Mouse (Mus musculus) midbrain, postnatal 0 days (tissue): ENCODE data around the gene Clrn1. TPM values are rescaled to one million over a fixed set of nuclear protein-coding genes. Genes with fewer than 3 reads are reported as not detected.
A peak's percentile ranks its signal among the peaks of the same experiment; 100 is the strongest.
"Not testable (repeated sequence)": the region's sequence is repeated elsewhere in the genome, so short reads cannot be mapped to it uniquely, and the experiment has no call there.

Source experiments
- ATAC-seq: fragments of 200-750 bp; cut with Nextera tagmentation; 2 replicates; pipeline ENCODE4 v1.8.0; 2017; ENCODE audit warnings: moderate number of reproducible peaks, mild to moderate bottlenecking, moderate TSS enrichment, moderate library complexity; ENCODE audit not compliant: low FRiP score
- DNase-seq: peaks from one replicate; pipeline ENCODE4 v3.0.0-alpha.2; 2015; ENCODE audit warnings: low spot score
- H3K27ac ChIP-seq: fragments of 300-500 bp; sonication (generic); 2 replicates; pipeline ENCODE4 v1.5.1; 2014; ENCODE audit warnings: low read depth, mild to moderate bottlenecking, low read length, mixed read lengths
- H3K27me3 ChIP-seq: fragments of 300-500 bp; sonication (generic); 2 replicates; pipeline ENCODE4 v1.6.1; 2014; ENCODE audit warnings: low read length, control low read depth, mixed read lengths; ENCODE audit not compliant: insufficient read depth
- H3K36me3 ChIP-seq: fragments of 300-500 bp; sonication (generic); 2 replicates; pipeline ENCODE4 v1.6.1; 2014; ENCODE audit warnings: low read length, control low read depth, mixed read lengths; ENCODE audit not compliant: insufficient read depth
- H3K4me1 ChIP-seq: fragments of 300-500 bp; sonication (generic); 2 replicates; pipeline ENCODE4 v1.6.1; 2014; ENCODE audit warnings: mild to moderate bottlenecking, control low read depth, antibody characterized with exemption, low read length, mixed read lengths; ENCODE audit not compliant: insufficient read depth
- H3K4me2 ChIP-seq: fragments of 300-500 bp; sonication (generic); 2 replicates; pipeline ENCODE4 v1.6.1; 2014; ENCODE audit warnings: low read depth, mild to moderate bottlenecking, low read length, mixed read lengths; ENCODE audit not compliant: poor library complexity, severe bottlenecking
- H3K4me3 ChIP-seq: fragments of 300-500 bp; sonication (generic); 2 replicates; pipeline ENCODE4 v1.5.1; 2014; ENCODE audit warnings: low read depth, mild to moderate bottlenecking, low read length, moderate library complexity
- H3K9ac ChIP-seq: fragments of 300-500 bp; sonication (generic); replicated peaks from 2 replicates; pipeline ENCODE4 v1.6.1; 2014; ENCODE audit warnings: mild to moderate bottlenecking, low read length, moderate library complexity, mixed read lengths; ENCODE audit not compliant: poor library complexity, severe bottlenecking
- H3K9me3 ChIP-seq: fragments of 300-500 bp; sonication (generic); 2 replicates; pipeline ENCODE4 v1.6.1; 2016; ENCODE audit warnings: low read length, control low read depth
- CTCF ChIP-seq: IDR thresholded peaks from 2 replicates; pipeline ENCODE4 v1.5.1; 2016; ENCODE audit warnings: antibody characterized with exemption, mild to moderate bottlenecking
- WGBS: fragments of 180-500 bp; shearing (Covaris S2); extraction: QIAGEN DNeasy Blood & Tissue Kit; methylation state at CpG from one replicate; pipeline ENCODE4 v1.1.7; 2014; 5-methylcytosine and 5-hydroxymethylcytosine counted together
- polyA plus RNA-seq: library from polyadenylated mRNA; unstranded; fragments of >200 nt; fragmentation: Nextera tagmentation; extraction: Ambion mirVana; gene quantifications from 2 replicates; pipeline ENCODE4 v1.2.1, GENCODE M21; 2015
- total RNA-seq: library from RNA; depleted of rRNA; stranded (reverse); fragments of >200 nt; gene quantifications from 2 replicates; pipeline ENCODE4 v1.2.3, GENCODE M21; 2014

Clrn1 gene
- total and polyA plus RNA-seq, 2 experiments from 2014 or later: 0.44 to 1.9 TPM

DNA sequence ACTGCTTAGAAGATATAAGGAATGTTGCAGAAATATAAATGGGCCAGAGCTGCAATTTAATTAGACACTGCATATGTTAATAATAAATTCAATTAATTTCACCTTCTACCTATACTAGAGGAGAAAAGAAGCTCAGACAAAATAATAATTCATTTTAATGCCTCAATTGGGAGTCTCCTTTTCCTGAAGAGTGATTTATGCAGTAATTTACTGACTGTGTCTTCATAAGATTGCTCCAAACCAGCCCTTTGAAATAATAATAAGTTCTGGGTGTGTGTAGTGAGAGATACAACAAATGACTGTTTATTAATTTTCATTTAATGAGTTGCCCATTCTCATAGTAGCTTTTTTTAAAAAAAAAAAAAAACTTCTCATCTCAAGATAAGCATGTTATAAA is 1.6 kb downstream of the Clrn1 start:
- H3K9ac ChIP-seq: no peak overlapping the region
- H3K4me3 ChIP-seq: no peak overlapping the region
- no peaks in the 10 kb centered on the region for H3K9me3 ChIP-seq
- no peak overlapping the region for H3K4me2 ChIP-seq
- no peaks in the 10 kb centered on the region for H3K27me3 ChIP-seq
- ATAC-seq (no peak), DNase-seq (no peak)
- H3K4me1 ChIP-seq: 0 out of 2 replicates have a peak, but pooled peaks cover 2% of the 10 kb centered on the region
- H3K27ac ChIP-seq: no peak overlapping the region
- TF ChIP-seq CTCF: no peak
- H3K36me3 ChIP-seq: no peaks in the 10 kb centered on the region

DNA sequence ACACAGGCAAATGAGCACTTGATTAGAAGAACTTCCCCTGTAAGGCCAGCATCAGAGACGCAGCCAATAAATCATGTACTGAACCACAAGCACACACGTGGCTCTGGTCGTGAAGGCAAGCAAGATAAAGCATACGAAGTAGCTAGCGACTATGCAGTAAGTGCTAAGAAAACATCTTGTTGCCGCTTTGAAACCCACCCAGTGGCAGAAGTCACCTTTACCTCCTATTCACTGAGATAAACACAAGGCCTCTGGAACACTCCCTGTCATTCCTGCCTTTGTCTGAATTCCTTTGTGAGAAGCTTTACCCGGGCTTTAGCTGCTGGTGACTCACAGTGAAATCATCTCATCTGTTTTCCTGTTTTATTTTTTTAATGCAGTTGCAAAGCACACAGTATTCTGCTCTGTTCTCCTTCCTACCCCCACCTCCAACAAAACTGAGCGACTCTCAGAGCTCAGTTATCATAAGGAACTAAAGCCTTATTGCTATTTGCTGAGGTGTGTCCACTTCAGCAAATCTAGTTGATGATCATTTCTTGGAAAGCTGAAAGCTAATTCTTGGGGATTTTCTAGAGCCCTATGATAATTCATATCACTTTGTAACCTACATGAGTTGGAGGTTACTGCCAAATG is 2.1 kb downstream of the Clrn1 start:
- DNase-seq: peak; percentile 37
- Histone ChIP-seq H3K4me2 (no peak overlapping the region), H3K9ac (no peak overlapping the region), H3K9me3 (no peaks in the 10 kb centered on the region), H3K36me3 (no peaks in the 10 kb centered on the region), H3K4me3 (no peak overlapping the region), H3K4me1 (no peaks in the 10 kb centered on the region), H3K27me3 (no peaks in the 10 kb centered on the region), H3K27ac (no peak overlapping the region)
- ATAC-seq: no peak; the same call in 1 of the 2 replicates
- TF ChIP-seq CTCF: no peak
- WGBS: 16% methylated on average over 8 of the region's 8 CpGs

DNA sequence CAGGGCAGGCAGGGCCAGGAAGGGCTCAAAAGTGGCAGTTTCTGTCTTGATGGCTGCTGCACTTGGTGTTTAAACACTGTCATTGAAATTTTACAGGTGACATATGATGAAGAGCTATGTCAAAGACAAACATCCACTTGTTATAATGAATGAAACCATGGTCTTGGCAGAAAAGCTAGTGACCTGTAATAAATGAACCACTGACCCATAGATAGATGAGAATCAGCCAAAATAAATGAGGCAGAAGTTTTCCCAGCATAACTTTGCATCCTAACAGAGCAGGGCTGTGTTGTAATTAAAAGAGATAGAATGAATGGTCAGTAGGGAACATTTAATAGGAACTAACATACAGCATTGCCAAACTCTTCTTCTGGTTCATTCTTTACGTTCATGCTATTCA is 4.1 kb downstream of the Clrn1 start:
- Histone ChIP-seq H3K27me3 (no peaks in the 10 kb centered on the region), H3K4me1 (no peaks in the 10 kb centered on the region), H3K4me2 (no peak overlapping the region), H3K9ac (no peak overlapping the region), H3K36me3 (no peaks in the 10 kb centered on the region), H3K4me3 (no peak overlapping the region), H3K9me3 (no peaks in the 10 kb centered on the region), H3K27ac (no peak overlapping the region)
- WGBS: 84% methylated on average over 1 of the region's 1 CpGs
- no peak for TF ChIP-seq CTCF
- DNase-seq (no peak), ATAC-seq (no peak)

DNA sequence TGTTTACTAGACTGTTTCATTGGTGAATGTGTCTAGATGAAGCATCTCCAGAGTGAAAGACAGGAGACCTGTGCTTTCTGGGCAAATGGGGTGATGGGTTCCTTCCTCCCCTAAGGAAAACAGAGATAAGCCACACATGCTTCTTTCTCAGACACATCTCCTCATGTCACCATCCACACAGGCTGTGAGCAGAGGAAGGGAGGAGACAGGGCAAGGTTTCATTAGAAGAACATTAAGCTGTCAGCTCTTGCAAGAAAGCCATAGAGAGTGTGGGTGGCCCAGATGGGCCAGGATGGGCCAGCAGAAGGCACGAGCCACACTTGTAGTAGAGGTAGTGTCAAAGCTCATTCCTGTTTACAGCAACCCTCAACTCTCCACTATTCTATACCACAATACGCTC is 5.0 kb downstream of the Clrn1 start:
- Histone ChIP-seq H3K4me3 (no peak overlapping the region), H3K27me3 (no peaks in the 10 kb centered on the region), H3K36me3 (no peaks in the 10 kb centered on the region), H3K4me1 (no peaks in the 10 kb centered on the region), H3K9me3 (no peaks in the 10 kb centered on the region), H3K27ac (no peak overlapping the region), H3K4me2 (no peak overlapping the region), H3K9ac (no peak overlapping the region)
- TF ChIP-seq CTCF: no peak
- ATAC-seq (no peak), DNase-seq (no peak)
- WGBS: 84% methylated on average over 2 of the region's 2 CpGs

GRCm38 (mm10) chr3:58871882-58872281 is 13.3 kb downstream of the Clrn1 start:
- H3K4me1 ChIP-seq, H3K27ac ChIP-seq, ATAC-seq, H3K9ac ChIP-seq, H3K4me2 ChIP-seq, H3K9me3 ChIP-seq, H3K4me3 ChIP-seq, DNase-seq, H3K36me3 ChIP-seq, H3K27me3 ChIP-seq: not testable (repeated sequence)
- 74% methylated on average over 2 of the region's 2 CpGs for whole genome bisulfite sequencing

- Histone ChIP-seq H3K27ac (no peak overlapping the region), H3K9ac (no peak overlapping the region), H3K9me3 (no peaks in the 10 kb centered on the region), H3K4me1 (no peaks in the 10 kb centered on the region), H3K36me3 (no peaks in the 10 kb centered on the region), H3K27me3 (no peaks in the 10 kb centered on the region), H3K4me3 (no peak overlapping the region), H3K4me2 (no peak overlapping the region)
- DNase-seq (peak; percentile 29), ATAC-seq (no peak)
- TF ChIP-seq CTCF: no peak
- 44% methylated on average over 7 of the region's 7 CpGs for WGBS
Observed at GRCm38 (mm10) chr3:58865690-58866089, 19.4 kb downstream of the Clrn1 start.
